Mouse (Mus musculus) kidney, postnatal 0 days (tissue): ENCODE results near the gene Rasgef1c. TPM values are rescaled to one million over a fixed set of nuclear protein-coding genes. Genes with fewer than 3 reads are reported as not detected.

Experiments
- ATAC-seq: fragments of 200-750 bp; cut with Nextera tagmentation; replicated peaks from 2 replicates; pipeline ENCODE4 v1.8.0; 2017; ENCODE audit warnings: low read depth, moderate number of reproducible peaks, moderate TSS enrichment, moderate library complexity; ENCODE audit not compliant: low FRiP score
- DNase-seq: peaks from one replicate; pipeline ENCODE4 v3.0.0-alpha.2; 2016; ENCODE audit warnings: low spot score
- H3K27ac ChIP-seq: fragments of 300-500 bp; sonication (generic); 2 replicates; pipeline ENCODE4 v1.5.1; 2014; ENCODE audit warnings: mild to moderate bottlenecking
- H3K27me3 ChIP-seq: fragments of 300-500 bp; sonication (generic); 2 replicates; pipeline ENCODE4 v1.6.1; 2014; ENCODE audit warnings: low read length, mixed read lengths; ENCODE audit not compliant: insufficient read depth
- H3K36me3 ChIP-seq: fragments of 300-500 bp; sonication (generic); 2 replicates; pipeline ENCODE4 v1.6.1; 2014; ENCODE audit warnings: low read length, mixed read lengths; ENCODE audit not compliant: insufficient read depth
- H3K4me1 ChIP-seq: fragments of 300-500 bp; sonication (generic); replicated peaks from 2 replicates; pipeline ENCODE4 v1.6.1; 2014; ENCODE audit warnings: antibody characterized with exemption, low read length, mixed read lengths; ENCODE audit not compliant: insufficient read depth
- H3K4me2 ChIP-seq: fragments of 300-500 bp; sonication (generic); 2 replicates; pipeline ENCODE4 v1.6.1; 2014; ENCODE audit warnings: mild to moderate bottlenecking, low read length, moderate library complexity, mixed read lengths
- H3K4me3 ChIP-seq: fragments of 300-500 bp; sonication (generic); replicated peaks from 2 replicates; pipeline ENCODE4 v1.5.1; 2014; ENCODE audit warnings: low read depth, low read length
- H3K9ac ChIP-seq: fragments of 300-500 bp; sonication (generic); 2 replicates; pipeline ENCODE4 v1.6.1; 2014; ENCODE audit warnings: low read depth, low read length
- H3K9me3 ChIP-seq: fragments of 300-500 bp; sonication (generic); replicated peaks from 2 replicates; pipeline ENCODE4 v1.6.1; 2016; ENCODE audit warnings: low read length, inconsistent platforms, mixed read lengths
- CTCF ChIP-seq: IDR thresholded peaks from 2 replicates; pipeline ENCODE4 v1.5.1; 2016; ENCODE audit warnings: antibody characterized with exemption, low read depth, mild to moderate bottlenecking, moderate library complexity
- WGBS: fragments of 180-500 bp; shearing (Covaris S2); extraction: QIAGEN DNeasy Blood & Tissue Kit; methylation state at CpG from one replicate; pipeline ENCODE4 v1.1.7; 2014; 5-methylcytosine and 5-hydroxymethylcytosine counted together
- polyA plus RNA-seq: library from polyadenylated mRNA; unstranded; fragments of >200 nt; fragmentation: Nextera tagmentation; extraction: Ambion mirVana; gene quantifications from 2 replicates; pipeline ENCODE4 v1.2.1, GENCODE M21; 2015

Gene Rasgef1c
- polyA plus RNA-seq, 1 experiment from 2014 or later, result 0.18 TPM

- Histone ChIP-seq H3K9me3 (no peaks in the 10 kb centered on the region), H3K4me3 (no peak overlapping the region), H3K4me1 (no peaks in the 10 kb centered on the region), H3K9ac (no peak overlapping the region), H3K27ac (no peak overlapping the region), H3K36me3 (no peaks in the 10 kb centered on the region), H3K4me2 (no peak overlapping the region), H3K27me3 (no peaks in the 10 kb centered on the region)
- no peak for DNase-seq
- WGBS, result 34% methylated on average over 5 of the region's 5 CpGs
- no peak for TF ChIP-seq CTCF
- ATAC-seq, result no peak
Measured at GRCm38 (mm10) chr11:50008231-50008630, 106.6 kb downstream of the Rasgef1c start.

- no peaks in the 10 kb centered on the region for H3K9me3 ChIP-seq
- no peak for ATAC-seq
- H3K4me2 ChIP-seq, result no peak overlapping the region
- no peaks in the 10 kb centered on the region for H3K36me3 ChIP-seq
- DNase-seq, result no peak
- no peak overlapping the region for H3K9ac ChIP-seq
- no peak for TF ChIP-seq CTCF
- WGBS, result 87% methylated on average over 6 of the region's 6 CpGs
- no peaks in the 10 kb centered on the region for H3K4me1 ChIP-seq
- H3K27ac ChIP-seq, result no peak overlapping the region
- H3K4me3 ChIP-seq, result no peak overlapping the region
- no peaks in the 10 kb centered on the region for H3K27me3 ChIP-seq
Measured at GRCm38 (mm10) chr11:50013016-50013415, 111.4 kb downstream of the Rasgef1c start.

- no peaks in the 10 kb centered on the region for H3K27me3 ChIP-seq
- no peak overlapping the region for H3K4me3 ChIP-seq
- ATAC-seq (no peak), DNase-seq (no peak)
- H3K9me3 ChIP-seq, result no peaks in the 10 kb centered on the region
- H3K4me1 ChIP-seq, result no peaks in the 10 kb centered on the region
- no peaks in the 10 kb centered on the region for H3K36me3 ChIP-seq
- H3K27ac ChIP-seq, result no peak overlapping the region
- no peak overlapping the region for H3K4me2 ChIP-seq
- TF ChIP-seq CTCF, result no peak
- H3K9ac ChIP-seq, result no peak overlapping the region
- WGBS, result 67% methylated on average over 5 of the region's 5 CpGs
Measured at GRCm38 (mm10) chr11:50016503-50016902, 114.9 kb downstream of the Rasgef1c start.

GRCm38 (mm10) chr11:50017511-50017910 lies 115.9 kb downstream of the Rasgef1c start:
- Histone ChIP-seq H3K27me3 (no peaks in the 10 kb centered on the region), H3K4me2 (no peak overlapping the region), H3K4me3 (no peak overlapping the region), H3K9ac (no peak overlapping the region), H3K27ac (no peak overlapping the region), H3K4me1 (no peaks in the 10 kb centered on the region), H3K36me3 (no peaks in the 10 kb centered on the region), H3K9me3 (no peaks in the 10 kb centered on the region)
- ATAC-seq, result no peak
- WGBS, result 63% methylated on average over 7 of the region's 7 CpGs
- no peak for TF ChIP-seq CTCF
- no peak for DNase-seq

- H3K9ac ChIP-seq, result no peak overlapping the region
- no peak for DNase-seq
- ATAC-seq, result no peak
- H3K36me3 ChIP-seq, result no peaks in the 10 kb centered on the region
- no peaks in the 10 kb centered on the region for H3K4me1 ChIP-seq
- no peak overlapping the region for H3K4me2 ChIP-seq
- no peak overlapping the region for H3K27ac ChIP-seq
- no peak for TF ChIP-seq CTCF
- no peaks in the 10 kb centered on the region for H3K9me3 ChIP-seq
- no peak overlapping the region for H3K4me3 ChIP-seq
- H3K27me3 ChIP-seq, result no peaks in the 10 kb centered on the region
Measured at GRCm38 (mm10) chr11:50018848-50019247, 117.2 kb downstream of the Rasgef1c start.

- no peak overlapping the region for H3K4me2 ChIP-seq
- no peak overlapping the region for H3K27ac ChIP-seq
- no peaks in the 10 kb centered on the region for H3K9me3 ChIP-seq
- DNase-seq (no peak), ATAC-seq (no peak)
- no peaks in the 10 kb centered on the region for H3K36me3 ChIP-seq
- no peaks in the 10 kb centered on the region for H3K27me3 ChIP-seq
- no peak overlapping the region for H3K4me3 ChIP-seq
- peaks cover 4% of the 10 kb centered on the region; the same call in 1 of the 2 replicates for H3K4me1 ChIP-seq
- 69% methylated on average over 3 of the region's 3 CpGs for WGBS
- no peak overlapping the region for H3K9ac ChIP-seq
- TF ChIP-seq CTCF, result no peak
Measured at GRCm38 (mm10) chr11:50022085-50022484, 120.5 kb downstream of the Rasgef1c start.

GRCm38 (mm10) chr11:50024445-50024832 lies 122.8 kb downstream of the Rasgef1c start:
- 50% methylated on average over 6 of the region's 6 CpGs for WGBS
- DNase-seq, result no peak
- Histone ChIP-seq H3K4me1 (peaks cover 4% of the 10 kb centered on the region; the same call in 1 of the 2 replicates), H3K9ac (no peak overlapping the region; the same call in 1 of the 2 replicates), H3K27me3 (no peaks in the 10 kb centered on the region), H3K4me2 (peak overlapping the region; percentile 72), H3K27ac (no peak overlapping the region), H3K4me3 (peak overlapping the region; percentile 72), H3K9me3 (no peaks in the 10 kb centered on the region), H3K36me3 (no peaks in the 10 kb centered on the region)
- no peak for TF ChIP-seq CTCF
- peak; percentile 27 for ATAC-seq
